Mouse (Mus musculus): ENCODE measurements around the gene Nasp. TPM values are rescaled to one million over a fixed set of nuclear protein-coding genes. Genes with fewer than 3 reads are reported as not detected.
"Not testable (repeated sequence)": the region's sequence is repeated elsewhere in the genome, so short reads cannot be mapped to it uniquely, and the experiment has no call there.

The Nasp gene
- 23.5 and 25.1 TPM in 2 replicates for polyA plus RNA-seq (2012; rRNA removed)

- TF ChIP-seq POLR2A (IDR thresholded peaks at IDR 0.05; ENCODE audit: extremely low read depth, insufficient read depth, low read length) (no peak), CTCF (IDR thresholded peaks at IDR 0.05; ENCODE audit: extremely low read depth, insufficient read depth, low read length) (no peak)
- Histone ChIP-seq H3K4me3 (ENCODE audit: insufficient read depth, low read length) (peak within 1 kb of the TSS; percentile 63), H3K4me1 (ENCODE audit: control insufficient read depth, insufficient read depth, low read length) (no peaks in the 10 kb centered on the region), H3K27ac (ENCODE audit: insufficient read depth, low read length) (0 out of 2 replicates have a peak within 1 kb of the TSS, but pooled peaks have one; percentile 2)
Observed at GRCm38 (mm10) chr4:116627722-116628662, at the start of gene Nasp. Nasp (minus strand) TSS chr4:116627941.

- no peak overlapping the region for H3K4me3 ChIP-seq (ENCODE audit: insufficient read depth, low read length)
- TF ChIP-seq CTCF (IDR thresholded peaks at IDR 0.05; ENCODE audit: extremely low read depth, insufficient read depth, low read length) (no peak), POLR2A (IDR thresholded peaks at IDR 0.05; ENCODE audit: extremely low read depth, insufficient read depth, low read length) (no peak)
- no peak overlapping the region for H3K27ac ChIP-seq (ENCODE audit: insufficient read depth, low read length)
- H3K4me1 ChIP-seq (ENCODE audit: control insufficient read depth, insufficient read depth, low read length) = no peaks in the 10 kb centered on the region
Observed at GRCm38 (mm10) chr4:116676027-116676426, 48.3 kb upstream of the Nasp start.

GRCm38 (mm10) chr4:116674761-116675160 is 47.0 kb upstream of the Nasp start:
- H3K27ac ChIP-seq (ENCODE audit: insufficient read depth, low read length); H3K4me3 ChIP-seq (ENCODE audit: insufficient read depth, low read length); H3K4me1 ChIP-seq (ENCODE audit: control insufficient read depth, insufficient read depth, low read length): not testable (repeated sequence)

GRCm38 (mm10) chr4:116672785-116673184 is 45.0 kb upstream of the Nasp start:
- Histone ChIP-seq H3K27ac (ENCODE audit: insufficient read depth, low read length) (no peak overlapping the region), H3K4me1 (ENCODE audit: control insufficient read depth, insufficient read depth, low read length) (no peaks in the 10 kb centered on the region; the same call in 1 of the 2 replicates), H3K4me3 (ENCODE audit: insufficient read depth, low read length) (no peak overlapping the region)
- no peak for TF ChIP-seq POLR2A (IDR thresholded peaks at IDR 0.05; ENCODE audit: extremely low read depth, insufficient read depth, low read length)
- no peak for TF ChIP-seq CTCF (IDR thresholded peaks at IDR 0.05; ENCODE audit: extremely low read depth, insufficient read depth, low read length)

GRCm38 (mm10) chr4:116669291-116669690 is 41.5 kb upstream of the Nasp start:
- H3K4me3 ChIP-seq (ENCODE audit: insufficient read depth, low read length) = no peak overlapping the region
- TF ChIP-seq CTCF (IDR thresholded peaks at IDR 0.05; ENCODE audit: extremely low read depth, insufficient read depth, low read length) (0 out of 2 replicates have a peak, but pooled peaks have one; percentile 10), POLR2A (IDR thresholded peaks at IDR 0.05; ENCODE audit: extremely low read depth, insufficient read depth, low read length) (no peak)

GRCm38 (mm10) chr4:116668145-116668544 is 40.4 kb upstream of the Nasp start:
- Histone ChIP-seq H3K4me1 (ENCODE audit: control insufficient read depth, insufficient read depth, low read length) (no peaks in the 10 kb centered on the region; the same call in 1 of the 2 replicates), H3K4me3 (ENCODE audit: insufficient read depth, low read length) (no peak overlapping the region), H3K27ac (ENCODE audit: insufficient read depth, low read length) (no peak overlapping the region)
- TF ChIP-seq POLR2A (IDR thresholded peaks at IDR 0.05; ENCODE audit: extremely low read depth, insufficient read depth, low read length) (no peak), CTCF (IDR thresholded peaks at IDR 0.05; ENCODE audit: extremely low read depth, insufficient read depth, low read length) (no peak)

More at GRCm38 (mm10) chr4:116669291-116669690, 41.5 kb upstream of the Nasp start:
- Histone ChIP-seq H3K4me1 (ENCODE audit: control insufficient read depth, insufficient read depth, low read length) (no peaks in the 10 kb centered on the region; the same call in 1 of the 2 replicates), H3K27ac (ENCODE audit: insufficient read depth, low read length) (no peak overlapping the region)

- Histone ChIP-seq H3K4me1 (ENCODE audit: control insufficient read depth, insufficient read depth, low read length) (no peaks in the 10 kb centered on the region; the same call in 1 of the 2 replicates), H3K4me3 (ENCODE audit: insufficient read depth, low read length) (no peak overlapping the region), H3K27ac (ENCODE audit: insufficient read depth, low read length) (no peak overlapping the region)
- TF ChIP-seq POLR2A (IDR thresholded peaks at IDR 0.05; ENCODE audit: extremely low read depth, insufficient read depth, low read length) = no peak
- TF ChIP-seq CTCF (IDR thresholded peaks at IDR 0.05; ENCODE audit: extremely low read depth, insufficient read depth, low read length) = no peak
Observed at GRCm38 (mm10) chr4:116666625-116667024, 38.9 kb upstream of the Nasp start.

GRCm38 (mm10) chr4:116661998-116662397 is 34.3 kb upstream of the Nasp start:
- Histone ChIP-seq H3K27ac (ENCODE audit: insufficient read depth, low read length) (no peak overlapping the region), H3K4me1 (ENCODE audit: control insufficient read depth, insufficient read depth, low read length) (no peaks in the 10 kb centered on the region), H3K4me3 (ENCODE audit: insufficient read depth, low read length) (no peak overlapping the region)
- no peak for TF ChIP-seq CTCF (IDR thresholded peaks at IDR 0.05; ENCODE audit: extremely low read depth, insufficient read depth, low read length)
- no peak for TF ChIP-seq POLR2A (IDR thresholded peaks at IDR 0.05; ENCODE audit: extremely low read depth, insufficient read depth, low read length)

GRCm38 (mm10) chr4:116660829-116661228 is 33.1 kb upstream of the Nasp start:
- TF ChIP-seq CTCF (IDR thresholded peaks at IDR 0.05; ENCODE audit: extremely low read depth, insufficient read depth, low read length) = no peak
- TF ChIP-seq POLR2A (IDR thresholded peaks at IDR 0.05; ENCODE audit: extremely low read depth, insufficient read depth, low read length) = no peak
- Histone ChIP-seq H3K4me3 (ENCODE audit: insufficient read depth, low read length) (no peak overlapping the region), H3K27ac (ENCODE audit: insufficient read depth, low read length) (no peak overlapping the region), H3K4me1 (ENCODE audit: control insufficient read depth, insufficient read depth, low read length) (no peaks in the 10 kb centered on the region)

- H3K27ac ChIP-seq (ENCODE audit: insufficient read depth, low read length); H3K4me1 ChIP-seq (ENCODE audit: control insufficient read depth, insufficient read depth, low read length); H3K4me3 ChIP-seq (ENCODE audit: insufficient read depth, low read length): not testable (repeated sequence)
Observed at GRCm38 (mm10) chr4:116659916-116660315, 32.2 kb upstream of the Nasp start.
